Mouse (Mus musculus): ENCODE results near the gene BC017158. TPM values are rescaled to one million over a fixed set of nuclear protein-coding genes. Genes with fewer than 3 reads are reported as not detected.

The BC017158 gene
- polyA plus RNA-seq, 1 experiment = 10.9 TPM

- H3K79me2 ChIP-seq (ENCODE audit: control insufficient read depth, insufficient read depth) = no peaks in the 10 kb centered on the region
- peak overlapping the region; percentile 95 for H3K4me2 ChIP-seq (ENCODE audit: low read depth)
- peak overlapping the region; percentile 12 for H3ac ChIP-seq (ENCODE audit: control insufficient read depth, insufficient read length)
- no peaks in the 10 kb centered on the region for H3K27me3 ChIP-seq (ENCODE audit: control insufficient read depth, insufficient read depth, insufficient read length)
- peak overlapping the region; percentile 50 for H3K4me3 ChIP-seq
- H3K36me3 ChIP-seq (ENCODE audit: control insufficient read depth, insufficient read depth) = no peaks in the 10 kb centered on the region
- TF ChIP-seq TCF12 (IDR thresholded peaks at IDR 0.05; ENCODE audit: insufficient read depth, poor library complexity, severe bottlenecking) (no peak), MYOG (IDR thresholded peaks at IDR 0.05; ENCODE audit: control insufficient read depth in 1 of 3, insufficient read depth in 1 of 3, insufficient read length in 2 of 3, low read depth in 2 of 3) (no peak), SRF (IDR thresholded peaks at IDR 0.05; ENCODE audit: control insufficient read depth, insufficient read length, low read depth) (no peak), MAX (IDR thresholded peaks at IDR 0.05; ENCODE audit: low read depth) (no peak), MYOD1 (IDR thresholded peaks at IDR 0.05; ENCODE audit: control insufficient read depth in 1 of 3, insufficient read length in 2 of 3, low read depth in 2 of 3) (no peak), CEBPB (IDR thresholded peaks at IDR 0.05; ENCODE audit: insufficient read depth, poor library complexity, severe bottlenecking) (no peak), POLR2AphosphoS2 (IDR thresholded peaks at IDR 0.05; ENCODE audit: insufficient read length, low read depth) (no peak), REST (IDR thresholded peaks at IDR 0.05; ENCODE audit: insufficient read depth, insufficient read length) (no peak)
Observed at GRCm38 (mm10) chr7:128297291-128297616, 716 bp downstream of the BC017158 start.

DNA sequence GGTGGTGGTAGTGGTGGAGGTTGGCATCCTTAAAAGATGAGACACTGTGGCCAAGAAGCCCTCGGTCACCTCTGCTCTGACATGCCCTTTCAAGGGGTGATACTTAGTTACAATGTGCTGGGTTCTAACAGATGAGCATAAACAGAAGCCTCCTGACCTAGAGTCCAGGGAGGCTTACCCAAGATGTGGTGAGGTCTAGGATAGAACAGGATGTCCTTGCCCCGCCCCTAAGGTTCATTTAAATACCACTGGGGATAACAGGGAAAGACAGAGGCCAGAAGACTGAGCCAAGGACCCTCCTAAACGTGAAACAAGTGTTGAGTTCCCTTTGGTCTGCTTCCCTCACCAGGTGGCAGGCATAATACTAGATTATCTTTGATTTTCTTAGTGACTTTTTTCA, 1.5 kb downstream of the BC017158 start:
- TF ChIP-seq CEBPB (IDR thresholded peaks at IDR 0.05; ENCODE audit: insufficient read depth, poor library complexity, severe bottlenecking) (no peak), REST (IDR thresholded peaks at IDR 0.05; ENCODE audit: insufficient read depth, insufficient read length) (no peak), MYOG (IDR thresholded peaks at IDR 0.05; ENCODE audit: control insufficient read depth in 1 of 3, insufficient read depth in 1 of 3, insufficient read length in 2 of 3, low read depth in 2 of 3) (no peak), POLR2A (IDR thresholded peaks at IDR 0.05; ENCODE audit: insufficient read length, low read depth) (no peak), POLR2AphosphoS2 (IDR thresholded peaks at IDR 0.05; ENCODE audit: insufficient read length, low read depth) (no peak), MYOD1 (IDR thresholded peaks at IDR 0.05; ENCODE audit: control insufficient read depth in 1 of 3, insufficient read length in 2 of 3, low read depth in 2 of 3) (no peak), TCF12 (IDR thresholded peaks at IDR 0.05; ENCODE audit: insufficient read depth, poor library complexity, severe bottlenecking) (no peak), USF1 (IDR thresholded peaks at IDR 0.05; ENCODE audit: low read depth) (no peak), E2F4 (IDR thresholded peaks at IDR 0.05; ENCODE audit: insufficient read depth) (no peak), MAX (IDR thresholded peaks at IDR 0.05; ENCODE audit: low read depth) (no peak), SRF (IDR thresholded peaks at IDR 0.05; ENCODE audit: control insufficient read depth, insufficient read length, low read depth) (no peak), TCF3 (IDR thresholded peaks at IDR 0.05; ENCODE audit: insufficient read length, low read depth) (no peak)
- H3K36me3 ChIP-seq (ENCODE audit: control insufficient read depth, insufficient read depth) = no peaks in the 10 kb centered on the region
- no peaks in the 10 kb centered on the region for H3K27me3 ChIP-seq (ENCODE audit: control insufficient read depth, insufficient read depth, insufficient read length)
- no peak overlapping the region for H3ac ChIP-seq (ENCODE audit: control insufficient read depth, insufficient read length)
- H3K79me2 ChIP-seq (ENCODE audit: control insufficient read depth, insufficient read depth) = no peaks in the 10 kb centered on the region
- H3K4me2 ChIP-seq (ENCODE audit: low read depth) = no peak overlapping the region
- no peak overlapping the region for H3K4me3 ChIP-seq

DNA sequence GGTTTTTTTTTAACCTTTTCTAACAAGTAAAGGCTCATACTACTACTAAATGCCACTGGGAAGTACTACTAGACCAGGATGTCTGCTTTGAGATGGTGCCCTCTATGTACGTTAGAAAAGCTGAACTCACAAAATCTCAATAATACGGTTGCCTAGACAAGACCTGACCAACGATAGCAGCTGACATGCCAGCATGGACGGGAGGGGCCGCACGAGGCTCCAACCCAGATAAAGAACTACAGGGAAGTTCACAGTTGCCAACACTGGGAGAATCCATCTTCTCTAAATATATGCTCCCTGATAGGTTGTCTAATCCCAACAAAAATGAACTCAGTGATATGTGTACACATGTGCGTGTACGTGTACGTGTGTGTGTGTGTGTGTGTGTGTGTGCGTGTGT, 3.2 kb downstream of the BC017158 start:
- Histone ChIP-seq H3ac (ENCODE audit: control insufficient read depth, insufficient read length) (no peak overlapping the region), H3K36me3 (ENCODE audit: control insufficient read depth, insufficient read depth) (no peaks in the 10 kb centered on the region), H3K4me3 (no peak overlapping the region), H3K4me2 (ENCODE audit: low read depth) (no peak overlapping the region), H3K79me2 (ENCODE audit: control insufficient read depth, insufficient read depth) (no peaks in the 10 kb centered on the region), H3K27me3 (ENCODE audit: control insufficient read depth, insufficient read depth, insufficient read length) (no peaks in the 10 kb centered on the region)
- TF ChIP-seq USF1 (IDR thresholded peaks at IDR 0.05; ENCODE audit: low read depth) (no peak), E2F4 (IDR thresholded peaks at IDR 0.05; ENCODE audit: insufficient read depth) (no peak), SRF (IDR thresholded peaks at IDR 0.05; ENCODE audit: control insufficient read depth, insufficient read length, low read depth) (no peak), TCF12 (IDR thresholded peaks at IDR 0.05; ENCODE audit: insufficient read depth, poor library complexity, severe bottlenecking) (no peak), REST (IDR thresholded peaks at IDR 0.05; ENCODE audit: insufficient read depth, insufficient read length) (no peak), MAX (IDR thresholded peaks at IDR 0.05; ENCODE audit: low read depth) (no peak), MYOD1 (IDR thresholded peaks at IDR 0.05; ENCODE audit: control insufficient read depth in 1 of 3, insufficient read length in 2 of 3, low read depth in 2 of 3) (no peak), POLR2A (IDR thresholded peaks at IDR 0.05; ENCODE audit: insufficient read length, low read depth) (no peak), CEBPB (IDR thresholded peaks at IDR 0.05; ENCODE audit: insufficient read depth, poor library complexity, severe bottlenecking) (no peak), TCF3 (IDR thresholded peaks at IDR 0.05; ENCODE audit: insufficient read length, low read depth) (no peak), POLR2AphosphoS2 (IDR thresholded peaks at IDR 0.05; ENCODE audit: insufficient read length, low read depth) (no peak), MYOG (IDR thresholded peaks at IDR 0.05; ENCODE audit: control insufficient read depth in 1 of 3, insufficient read depth in 1 of 3, insufficient read length in 2 of 3, low read depth in 2 of 3) (no peak)

DNA sequence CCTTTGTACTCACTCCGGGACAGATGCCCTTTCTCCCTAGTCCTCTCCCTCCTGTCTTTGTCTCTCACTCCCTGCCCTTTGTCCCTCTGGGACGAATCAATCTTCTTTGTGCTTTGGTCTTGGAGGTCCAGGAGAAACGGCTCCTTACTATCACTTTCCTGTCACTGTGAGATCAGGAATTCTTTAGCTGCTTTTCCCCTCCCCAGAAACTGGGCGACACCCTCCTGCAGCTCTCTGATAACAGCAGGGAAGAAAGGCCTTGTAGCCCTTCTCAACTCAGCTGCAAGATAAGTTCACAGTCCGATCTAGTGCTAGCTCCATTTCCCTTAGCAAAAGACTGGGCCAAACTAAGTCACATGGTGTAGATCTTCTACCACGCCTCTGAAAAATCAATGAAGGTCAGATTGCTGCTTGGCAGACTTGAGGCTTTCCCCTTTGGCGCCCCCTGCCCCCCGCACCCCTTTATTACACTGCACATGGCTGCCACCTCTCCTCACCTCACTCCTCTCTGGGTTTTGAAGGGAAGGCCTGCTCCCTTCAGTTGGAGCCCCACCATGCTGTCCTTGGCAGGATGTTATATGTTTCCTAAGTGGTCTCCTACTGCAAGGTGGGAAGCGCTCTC, 8.9 kb downstream of the BC017158 start:
- Histone ChIP-seq H3K27me3 (ENCODE audit: control insufficient read depth, insufficient read depth, insufficient read length) (no peaks in the 10 kb centered on the region), H3K79me2 (ENCODE audit: control insufficient read depth, insufficient read depth) (no peaks in the 10 kb centered on the region), H3ac (ENCODE audit: control insufficient read depth, insufficient read length) (no peak overlapping the region), H3K4me2 (ENCODE audit: low read depth) (no peak overlapping the region), H3K4me3 (no peak overlapping the region), H3K36me3 (ENCODE audit: control insufficient read depth, insufficient read depth) (no peaks in the 10 kb centered on the region)
- TF ChIP-seq USF1 (IDR thresholded peaks at IDR 0.05; ENCODE audit: low read depth) (peak; percentile 28), E2F4 (IDR thresholded peaks at IDR 0.05; ENCODE audit: insufficient read depth) (no peak)

DNA sequence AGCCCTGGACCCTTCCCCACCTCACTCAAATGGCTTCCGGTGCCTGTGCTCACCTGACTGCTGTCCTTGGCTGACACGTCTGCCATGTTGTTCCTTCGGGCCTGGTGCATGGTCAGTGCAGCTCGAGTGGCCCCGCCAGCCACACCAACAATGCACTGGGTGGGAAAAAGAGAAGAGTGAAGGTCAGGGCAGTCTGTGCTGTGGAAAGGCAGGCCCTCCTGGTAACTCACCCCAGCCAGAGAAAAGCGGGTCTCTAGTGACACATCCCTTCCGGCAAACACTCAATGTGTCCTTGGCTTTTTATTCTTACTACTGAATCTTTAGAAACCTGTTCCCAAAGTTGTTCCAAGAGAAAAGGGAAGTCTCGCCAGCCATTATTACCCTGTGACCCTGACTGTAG, 12.9 kb downstream of the BC017158 start:
- H3K36me3 ChIP-seq (ENCODE audit: control insufficient read depth, insufficient read depth) = peaks cover 6% of the 10 kb centered on the region

More for the DNA sequence above, 12.9 kb downstream of the BC017158 start:
- no peak for TF ChIP-seq SRF (IDR thresholded peaks at IDR 0.05; ENCODE audit: control insufficient read depth, insufficient read length, low read depth)
- no peak for TF ChIP-seq REST (IDR thresholded peaks at IDR 0.05; ENCODE audit: insufficient read depth, insufficient read length)
- no peak for TF ChIP-seq CEBPB (IDR thresholded peaks at IDR 0.05; ENCODE audit: insufficient read depth, poor library complexity, severe bottlenecking)
- Histone ChIP-seq H3K4me3 (no peak overlapping the region), H3K4me2 (ENCODE audit: low read depth) (no peak overlapping the region), H3K27me3 (ENCODE audit: control insufficient read depth, insufficient read depth, insufficient read length) (no peaks in the 10 kb centered on the region), H3K79me2 (ENCODE audit: control insufficient read depth, insufficient read depth) (no peaks in the 10 kb centered on the region), H3ac (ENCODE audit: control insufficient read depth, insufficient read length) (no peak overlapping the region)

Data from myocyte (in vitro differentiated cells).